Mouse (Mus musculus) cerebral cortex, adult 2 months (tissue): ENCODE results near the gene Scnn1a.

Source experiments
- WGBS: fragments of 180-500 bp; shearing (Covaris S2); methylation state at CpG from one replicate; pipeline ENCODE4 v1.1.7; 2018; 5-methylcytosine and 5-hydroxymethylcytosine counted together

Gene Scnn1a

GRCm38 (mm10) chr6:125320323-125320722 is at the start of gene Scnn1a:
Scnn1a (plus strand) TSS chr6:125320659.
- WGBS: 85% methylated on average over 1 of the region's 1 CpGs

DNA sequence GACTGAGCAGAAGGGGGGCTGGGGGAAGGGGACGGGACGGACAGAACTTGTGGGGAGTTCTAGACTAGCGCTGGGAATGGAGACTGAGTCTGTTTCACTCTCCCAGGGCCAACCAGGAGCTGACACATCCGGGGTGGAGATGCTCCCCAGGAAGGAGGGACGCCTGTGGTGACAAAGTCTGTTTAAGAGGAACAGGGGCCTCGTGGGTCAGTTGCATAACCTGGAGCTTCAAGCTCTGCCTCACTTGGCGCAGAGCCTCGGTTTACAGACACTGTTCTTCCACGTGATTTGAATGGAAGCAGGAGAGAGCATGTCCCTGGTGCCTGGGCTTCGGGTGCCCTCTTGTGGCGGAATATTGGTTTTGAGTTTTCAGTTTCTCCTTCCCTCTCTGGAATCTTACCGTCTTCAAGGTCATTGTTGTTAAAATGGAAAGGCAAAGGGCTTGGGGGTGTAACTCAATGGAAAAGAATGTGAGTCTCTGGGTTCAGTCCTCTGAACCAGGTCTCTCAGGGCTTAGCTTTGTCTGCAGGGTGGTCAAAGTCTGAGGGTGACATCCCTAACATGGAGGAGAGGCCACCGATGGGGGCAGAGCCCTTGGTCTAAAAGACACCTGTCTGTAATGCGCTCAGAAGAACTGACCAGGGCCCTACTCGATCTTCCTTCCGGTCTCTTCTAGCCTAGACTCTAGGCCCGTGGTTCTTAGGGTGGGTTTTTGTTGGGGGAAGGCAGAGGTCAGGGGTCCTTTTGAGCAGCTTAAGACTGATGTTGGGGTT is 48.8 kb upstream of the Scnn1a start:
- 18% methylated on average over 17 of the region's 17 CpGs for WGBS

DNA sequence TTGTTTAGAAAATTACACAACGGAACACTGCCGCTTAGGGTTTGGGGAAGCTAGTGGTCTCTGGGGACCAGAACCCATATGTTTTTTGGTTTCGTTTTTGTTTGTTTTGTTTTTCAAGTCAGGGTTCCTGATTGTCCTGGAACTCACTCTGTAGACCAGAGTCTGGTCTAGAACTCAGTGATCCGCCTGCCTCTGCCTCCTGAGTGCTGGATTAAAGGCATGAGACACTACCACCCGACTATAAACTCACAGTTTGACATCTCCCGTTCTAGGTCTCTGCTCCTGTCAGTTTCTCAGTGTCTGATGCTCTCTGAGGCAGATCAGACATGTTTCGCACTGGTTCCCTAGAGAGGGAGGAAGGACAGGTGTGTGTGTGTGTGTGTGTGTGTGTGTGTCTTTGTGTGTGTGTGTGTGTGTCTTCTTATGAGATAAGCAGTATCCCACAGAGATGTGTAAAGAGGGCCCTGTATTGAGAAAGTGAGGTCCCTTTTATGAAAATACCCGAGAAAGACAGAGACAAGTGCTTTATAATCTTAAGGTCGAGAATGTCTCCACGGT is 48.2 kb upstream of the Scnn1a start:
- 77% methylated on average over 10 of the region's 10 CpGs for WGBS

DNA sequence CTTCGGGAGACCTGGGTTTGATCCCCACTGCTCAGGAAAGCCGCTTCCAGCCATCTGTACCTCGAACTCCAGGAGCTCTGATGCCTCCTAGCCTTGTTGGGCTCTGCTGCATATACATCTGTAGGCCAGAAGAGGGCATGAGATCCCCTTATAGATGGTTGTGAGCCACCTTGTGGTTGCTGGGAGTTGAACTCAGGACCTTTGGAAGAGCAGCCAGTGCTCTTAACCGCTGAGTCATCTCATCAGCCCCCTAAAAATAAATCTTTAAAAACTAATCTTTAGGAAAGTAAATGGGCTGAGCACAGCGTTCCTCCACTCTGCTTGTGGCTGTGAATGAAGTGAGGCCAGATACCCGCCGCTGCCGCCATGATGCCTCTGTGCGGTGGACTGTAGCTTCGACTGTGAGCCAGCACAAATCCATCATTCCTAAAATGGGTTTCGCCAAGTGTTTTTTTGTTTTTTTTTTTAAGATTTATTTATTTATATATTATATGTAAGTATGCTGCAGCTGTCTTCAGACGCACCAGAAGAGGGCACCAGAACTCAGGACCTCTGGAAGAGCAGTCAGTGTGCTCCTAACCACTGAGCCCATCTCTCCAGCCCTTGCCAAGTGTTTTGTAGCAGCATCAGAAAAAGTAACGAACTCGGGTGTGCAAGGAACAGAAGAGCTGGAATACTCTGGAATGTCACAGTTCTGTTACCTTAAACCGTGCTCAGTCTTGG is 45.5 kb upstream of the Scnn1a start:
- WGBS: 52% methylated on average over 15 of the region's 15 CpGs

DNA sequence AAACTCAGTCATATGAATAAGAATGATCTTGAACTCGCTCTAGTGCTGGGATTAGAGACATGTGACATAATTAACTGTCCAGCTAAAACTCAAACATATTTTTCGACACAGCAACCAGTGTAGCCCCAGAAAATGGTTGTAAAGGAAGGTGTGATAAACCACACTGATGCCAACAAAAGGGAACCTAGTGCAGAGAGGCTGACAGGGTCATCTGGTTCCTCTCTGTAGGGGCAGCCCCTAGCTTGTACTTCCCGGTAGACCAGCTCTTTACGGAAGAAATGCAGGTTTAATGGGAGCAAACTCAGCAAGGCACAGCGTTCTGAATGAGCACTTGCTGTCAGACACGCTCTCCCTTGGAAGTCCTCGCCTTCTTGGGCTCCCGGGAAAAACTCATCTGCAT is 40.7 kb upstream of the Scnn1a start:
- 68% methylated on average over 8 of the region's 8 CpGs for WGBS

- 86% methylated on average over 13 of the region's 13 CpGs for WGBS
Observed at GRCm38 (mm10) chr6:125282721-125283120, 37.7 kb upstream of the Scnn1a start.

DNA sequence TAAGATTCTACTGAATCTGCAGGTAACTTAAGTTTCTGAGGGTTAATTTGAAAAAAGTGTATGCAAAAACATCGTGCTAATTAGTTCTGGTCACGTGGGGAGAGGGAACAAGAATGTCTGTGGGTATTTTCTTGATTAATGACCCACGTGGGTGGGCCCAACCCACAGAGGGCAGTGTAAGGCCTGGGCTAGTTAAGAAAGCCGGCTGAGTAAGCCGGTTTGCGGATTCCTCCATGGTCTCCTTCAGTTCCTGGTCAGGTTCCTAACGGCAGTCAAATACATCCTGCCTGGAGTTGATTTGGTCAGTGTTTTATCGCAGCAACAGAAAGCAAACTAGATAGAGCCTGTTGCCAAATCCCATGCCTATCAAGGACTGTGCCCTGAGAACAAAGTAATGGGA is 36.2 kb upstream of the Scnn1a start:
- WGBS: 50% methylated on average over 8 of the region's 8 CpGs

DNA sequence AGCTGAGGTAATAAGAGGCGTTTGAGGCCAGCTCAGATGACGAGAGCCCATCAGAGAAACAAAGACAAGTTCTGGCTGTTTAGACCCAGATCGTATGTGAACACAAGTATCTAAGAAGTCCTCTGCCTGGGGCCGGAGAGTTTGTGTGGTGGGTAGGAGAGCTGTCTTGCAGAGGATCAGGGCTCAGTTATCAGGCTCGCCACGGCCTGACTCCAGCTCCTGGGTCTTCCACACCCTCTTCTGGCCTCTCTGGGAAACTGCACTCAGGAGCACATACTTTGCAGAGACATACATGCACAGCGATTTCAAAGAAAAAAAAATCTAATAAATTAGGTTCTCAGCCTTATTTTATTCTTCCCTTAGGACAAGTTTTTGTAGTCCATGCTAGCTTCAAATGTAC is 35.7 kb upstream of the Scnn1a start:
- 95% methylated on average over 7 of the region's 7 CpGs for WGBS

DNA sequence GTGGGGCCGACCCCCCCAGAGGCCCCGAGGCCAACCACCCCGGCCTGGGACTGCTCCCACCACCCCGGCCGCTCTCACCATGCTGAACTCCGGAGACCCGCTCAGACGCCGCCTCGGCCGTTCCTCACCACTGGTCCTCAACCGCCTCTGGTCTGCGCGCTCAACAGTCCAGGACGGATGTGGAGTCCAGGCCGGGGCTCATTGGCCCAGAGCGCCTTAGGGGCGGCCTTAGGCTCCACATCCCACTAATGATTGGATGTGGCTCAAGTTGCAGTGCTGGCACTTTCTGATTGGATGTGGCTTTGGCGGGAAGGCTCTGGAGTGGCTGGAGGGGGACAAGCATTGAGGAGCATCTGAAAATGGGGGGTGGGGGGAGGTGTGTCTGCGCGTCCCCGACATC is 34.6 kb upstream of the Scnn1a start, which contains the start of gene Tuba3a:
TSS of gene Tuba3a (minus strand) at position 153 of the 400 bp plus-strand sequence.
- WGBS: 97% methylated on average over 22 of the region's 22 CpGs

DNA sequence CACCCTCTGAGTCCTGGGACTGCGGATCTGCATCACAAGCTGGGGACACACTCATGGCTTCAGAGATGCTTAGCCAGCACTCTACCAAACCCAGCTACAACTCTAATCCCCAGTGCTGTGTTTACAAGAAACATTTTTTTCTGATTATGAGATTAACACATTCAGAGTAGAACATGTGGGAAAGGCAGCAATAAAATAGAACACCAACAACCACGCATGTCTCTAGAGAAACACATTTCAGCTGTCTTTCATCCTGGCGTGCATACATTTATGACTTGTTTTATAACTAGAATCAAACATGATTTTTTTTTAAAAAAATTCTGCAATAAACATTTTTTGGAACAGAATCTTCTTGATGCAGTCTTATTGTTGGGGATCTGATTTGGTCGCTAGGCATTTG is 33.5 kb upstream of the Scnn1a start:
- WGBS: 62% methylated on average over 4 of the region's 4 CpGs

DNA sequence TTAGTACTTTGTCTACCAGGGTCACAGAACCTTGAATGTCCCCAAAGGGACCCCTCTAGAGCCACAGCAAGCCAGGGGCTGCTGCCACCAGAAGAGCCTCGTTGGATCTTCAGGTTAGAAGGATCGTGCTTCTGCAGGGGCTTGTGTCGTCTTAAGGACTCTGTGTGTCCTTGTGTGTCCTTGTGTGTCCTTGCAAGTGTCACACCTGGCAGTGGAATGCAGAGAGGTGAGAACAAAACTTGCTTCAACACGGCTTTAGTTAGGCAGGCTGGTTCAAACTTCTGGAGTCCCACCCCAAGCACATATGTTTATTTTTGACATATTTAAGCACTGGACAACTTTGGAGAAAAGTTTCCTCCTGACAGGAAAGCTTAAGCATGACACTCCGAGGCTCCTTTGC is 31.7 kb upstream of the Scnn1a start:
- WGBS: 76% methylated on average over 5 of the region's 5 CpGs

GRCm38 (mm10) chr6:125291329-125291728 is 29.1 kb upstream of the Scnn1a start:
- 53% methylated on average over 4 of the region's 4 CpGs for WGBS

- 91% methylated on average over 7 of the region's 7 CpGs for WGBS
Observed at GRCm38 (mm10) chr6:125292256-125292655, 28.2 kb upstream of the Scnn1a start.

- 89% methylated on average over 4 of the region's 4 CpGs for WGBS
Observed at GRCm38 (mm10) chr6:125294049-125294448, 26.4 kb upstream of the Scnn1a start.

DNA sequence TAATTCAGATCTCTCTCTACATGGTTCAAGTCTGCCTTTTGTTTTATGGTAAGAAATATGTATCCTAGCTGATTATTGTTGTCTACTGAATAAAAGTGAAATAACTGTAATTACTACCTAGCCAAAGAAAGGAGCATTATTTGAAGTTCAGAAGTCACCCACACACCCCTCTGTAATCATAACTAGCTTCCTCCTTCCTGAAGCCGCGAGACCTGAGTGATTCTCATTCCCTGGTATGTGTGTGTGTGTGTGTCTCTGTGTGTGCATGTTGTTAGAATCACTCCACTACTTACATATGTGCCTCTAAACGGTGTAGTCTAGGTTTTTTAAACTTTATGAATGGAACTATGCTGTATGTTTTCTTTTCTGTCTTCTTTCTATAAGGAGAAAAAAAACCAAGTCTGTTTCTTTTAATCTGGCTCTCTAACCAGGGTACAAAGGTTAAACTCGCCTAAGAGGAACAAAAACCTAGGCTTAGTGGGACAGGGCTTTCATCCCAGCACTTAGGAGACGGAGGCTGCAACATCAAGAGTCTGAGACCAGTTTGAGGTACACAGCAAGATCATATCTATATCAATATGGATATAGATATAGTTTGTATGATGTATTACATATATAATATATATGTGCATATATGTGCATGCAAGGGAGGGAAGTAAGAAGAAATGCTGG is 23.2 kb upstream of the Scnn1a start:
- WGBS: 77% methylated on average over 5 of the region's 5 CpGs

GRCm38 (mm10) chr6:125300982-125301381 is 19.5 kb upstream of the Scnn1a start:
- 78% methylated on average over 1 of the region's 1 CpGs for WGBS

DNA sequence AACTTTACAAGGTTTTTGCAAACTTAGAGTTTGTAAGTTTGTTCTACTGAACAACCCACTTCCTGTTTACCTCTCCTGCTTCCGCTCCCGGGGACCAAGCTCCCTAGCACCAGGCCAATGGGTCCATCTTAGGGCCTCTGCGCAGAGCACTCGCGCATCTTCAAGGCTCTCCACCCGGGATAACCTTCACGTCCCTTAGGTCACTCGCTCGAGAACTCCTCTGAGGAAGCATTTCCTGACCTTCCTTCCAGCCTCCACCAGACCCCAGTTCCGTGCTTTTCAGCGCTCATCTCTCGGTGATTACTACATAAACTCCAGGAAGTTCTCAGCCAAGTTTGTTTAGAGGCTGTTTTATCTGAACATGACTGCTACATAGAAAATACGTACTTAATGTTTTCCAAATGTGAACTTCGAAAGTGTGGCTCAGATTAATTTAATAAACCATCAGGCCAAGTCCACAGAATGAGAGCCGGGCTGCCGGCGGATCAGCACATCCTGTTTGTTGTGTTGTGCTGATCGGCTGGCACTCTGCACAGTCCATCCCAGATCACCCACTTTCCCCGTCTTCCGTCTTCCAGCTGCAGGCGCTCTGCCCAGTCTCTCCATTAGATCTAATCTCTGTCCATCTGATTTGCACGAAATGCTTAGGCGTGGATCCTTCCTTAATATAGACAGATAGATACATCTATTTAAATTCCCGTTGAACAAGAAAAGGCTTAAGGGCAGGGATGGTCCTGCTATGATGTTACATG is 18.1 kb upstream of the Scnn1a start:
- WGBS: 80% methylated on average over 24 of the region's 24 CpGs

DNA sequence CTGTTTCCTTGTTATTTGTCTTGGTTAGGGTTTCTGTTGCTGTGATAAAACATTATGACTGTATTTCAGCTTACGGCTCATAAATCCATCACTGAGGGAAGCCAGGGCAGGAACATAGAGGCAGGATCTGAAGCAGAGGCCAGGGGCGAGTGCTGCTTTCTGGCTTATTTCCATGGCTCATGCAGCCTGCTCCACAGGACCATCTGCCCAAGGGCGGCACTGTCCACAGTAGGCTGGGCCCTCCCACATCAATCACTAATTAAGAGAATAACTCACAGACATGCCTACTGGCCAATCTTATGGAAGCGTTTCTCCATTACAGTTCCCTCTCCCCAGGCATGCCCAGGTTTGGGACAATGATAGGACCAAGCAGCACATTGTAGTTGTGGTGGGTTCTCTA is 17.2 kb upstream of the Scnn1a start:
- WGBS: 80% methylated on average over 4 of the region's 4 CpGs

DNA sequence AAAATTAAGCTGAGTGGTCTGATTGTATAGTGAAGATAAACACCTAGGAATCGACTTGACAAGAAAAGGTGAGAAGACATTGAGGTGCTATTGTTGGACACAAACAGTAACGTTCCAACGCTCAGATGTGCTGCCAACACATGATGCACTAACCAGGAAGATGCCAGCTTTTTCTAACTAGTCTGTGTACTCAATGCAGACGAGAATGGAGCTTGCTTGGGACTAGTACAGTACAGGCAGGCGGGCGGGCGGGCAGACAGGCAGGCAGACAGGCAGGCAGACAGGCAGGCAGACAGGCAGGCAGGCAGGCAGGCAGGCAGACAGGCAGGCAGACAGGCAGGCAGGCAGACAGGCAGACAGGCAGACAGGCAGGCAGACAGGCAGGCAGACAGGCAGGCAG is 16.1 kb upstream of the Scnn1a start:
- 86% methylated on average over 7 of the region's 7 CpGs for WGBS

DNA sequence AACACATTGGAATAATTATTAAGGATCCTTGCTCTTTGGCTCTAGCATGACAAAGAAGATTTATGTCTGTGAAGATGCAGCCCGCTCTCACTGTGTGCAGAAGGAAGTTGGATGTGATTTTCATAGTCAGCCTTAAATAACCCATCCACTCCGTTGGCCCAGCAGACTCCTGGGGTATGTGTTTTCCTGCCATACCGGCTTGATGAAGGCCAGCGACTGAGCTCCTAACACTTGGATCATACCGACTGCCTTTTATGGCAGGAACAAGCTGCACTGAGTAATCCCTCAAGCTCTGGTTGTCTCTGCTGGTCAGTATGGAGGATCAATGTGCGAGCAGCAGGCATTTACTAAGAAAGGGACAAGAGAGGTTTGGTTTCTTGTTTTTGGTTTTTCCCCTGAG is 15.0 kb upstream of the Scnn1a start:
- WGBS: 84% methylated on average over 6 of the region's 6 CpGs

DNA sequence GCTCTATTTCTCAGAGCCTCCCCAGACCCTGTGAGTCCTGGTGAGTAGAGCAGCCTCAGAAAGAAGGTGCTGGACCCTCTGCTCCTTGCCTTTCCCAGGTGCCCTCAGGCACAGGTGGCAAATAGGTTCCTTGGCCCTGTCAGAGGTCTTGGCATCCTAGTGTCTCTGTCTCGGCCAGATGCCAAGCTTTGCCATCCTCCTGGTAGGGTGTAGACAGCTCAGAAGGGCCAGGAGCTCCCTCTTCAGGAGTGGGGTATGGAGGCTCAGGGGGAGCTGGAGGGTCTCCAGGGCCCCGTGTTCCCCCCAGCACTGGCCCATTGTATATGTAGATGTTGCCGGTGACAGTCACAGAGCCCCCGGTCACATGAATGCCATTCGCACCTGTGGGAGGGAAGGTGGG is 13.4 kb upstream of the Scnn1a start:
- WGBS: 91% methylated on average over 5 of the region's 5 CpGs

DNA sequence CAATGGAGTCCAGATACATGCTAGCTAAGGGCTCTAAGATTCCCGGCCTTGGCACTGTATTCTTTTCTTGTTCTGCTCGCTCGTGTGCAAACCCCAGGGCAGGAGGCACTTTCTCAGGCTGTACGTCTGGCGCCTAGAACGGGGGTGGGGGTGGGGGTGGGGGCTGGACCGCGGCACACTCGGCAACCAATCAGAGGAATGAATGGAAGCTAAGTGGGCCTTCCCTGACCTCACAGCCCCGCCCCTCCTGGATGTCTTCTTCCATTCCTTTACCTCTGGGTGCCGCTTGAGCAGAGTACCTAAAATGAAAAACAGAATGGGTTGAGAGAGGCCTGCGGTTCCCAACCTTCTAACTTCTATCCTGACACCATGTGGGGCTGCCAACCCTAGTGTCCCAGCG is 11.5 kb upstream of the Scnn1a start:
- WGBS: 48% methylated on average over 13 of the region's 13 CpGs
